Mouse (Mus musculus): ENCODE results near the gene Adamts8.

DNA sequence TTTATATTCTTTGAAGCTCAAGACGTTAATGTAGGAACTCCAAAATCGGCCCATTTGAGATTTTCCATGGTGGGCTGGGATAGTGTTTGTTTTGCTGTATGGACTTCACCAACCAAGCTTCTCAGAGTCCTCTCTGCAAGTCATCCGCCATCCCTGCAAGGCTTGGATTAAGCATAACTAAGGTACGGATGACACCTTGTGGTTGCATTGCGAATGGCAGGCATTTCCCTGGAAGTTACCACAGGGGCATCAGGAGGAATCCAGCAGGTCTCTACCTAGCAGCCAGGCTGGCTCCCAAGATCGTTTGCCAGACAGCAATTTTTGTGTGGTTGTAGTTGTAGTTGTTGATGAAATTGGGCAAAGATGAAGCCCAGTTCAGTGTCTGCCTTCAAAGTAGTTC lies 2.0 kb upstream of the Adamts8 start:
- peak; percentile 96 for TF ChIP-seq RAD21 (IDR thresholded peaks at IDR 0.05; ENCODE audit: low read depth, low read length)
- no peak for TF ChIP-seq E2F4 (IDR thresholded peaks at IDR 0.05; ENCODE audit: insufficient replicate concordance, low read depth, low read length)
- TF ChIP-seq ZKSCAN1 (IDR thresholded peaks at IDR 0.05; ENCODE audit: borderline replicate concordance, low read depth, low read length) = no peak
